Mouse (Mus musculus) MEL (cell line): ENCODE results near the gene Pbx2. TPM values are rescaled to one million over a fixed set of nuclear protein-coding genes. Genes with fewer than 3 reads are reported as not detected.

Experiments used
- DNase-seq: peaks from one replicate; pipeline ENCODE4 v3.0.0; 2011; ENCODE audit warnings: low read depth, low spot score
- H3K27ac ChIP-seq: 2 replicates; pipeline ENCODE4 v1.5.1; 2012; ENCODE audit warnings: low read depth, mild to moderate bottlenecking, control low read depth, low read length, moderate library complexity; ENCODE audit not compliant: control insufficient read depth
- H3K27me3 ChIP-seq, 2 experiments: fragments of 150-350 bp in 1 of 2; sonication (generic) in 1 of 2; 2 replicates each; pipeline ENCODE4 v1.6.1; 2012; ENCODE audit warnings: low read length in 2 of 2, mild to moderate bottlenecking in 2 of 2, improper control_type of control experiment in 1 of 2, moderate library complexity in 1 of 2; ENCODE audit not compliant: insufficient read depth in 2 of 2, control insufficient read depth in 1 of 2
- H3K36me3 ChIP-seq, 2 experiments: 2 replicates each; pipeline ENCODE4 v1.6.1; 2012 to 2014; ENCODE audit warnings: low read length in 2 of 2, improper control_type of control experiment in 1 of 2, inconsistent platforms in 1 of 2, mild to moderate bottlenecking in 1 of 2; ENCODE audit not compliant: insufficient read depth in 2 of 2, control insufficient read depth in 1 of 2
- H3K4me1 ChIP-seq, 2 experiments: fragments of 150-350 bp in 1 of 2; sonication (generic) in 1 of 2; 2 replicates each; pipeline ENCODE4 v1.6.1; 2012; ENCODE audit warnings: low read length in 2 of 2, improper control_type of control experiment in 1 of 2, mild to moderate bottlenecking in 1 of 2; ENCODE audit not compliant: insufficient read depth in 2 of 2, control insufficient read depth in 1 of 2
- H3K4me3 ChIP-seq, 2 experiments: fragments of 150-350 bp in 1 of 2; sonication (generic) in 1 of 2; 2 replicates each; pipeline ENCODE4 v1.5.1; 2012; ENCODE audit warnings: low read depth in 2 of 2, low read length in 2 of 2, mild to moderate bottlenecking in 2 of 2, moderate library complexity in 2 of 2, control low read depth in 1 of 2, improper control_type of control experiment in 1 of 2; ENCODE audit not compliant: control insufficient read depth in 1 of 2, insufficient read depth in 1 of 2
- H3K79me2 ChIP-seq: 2 replicates; pipeline ENCODE4 v1.6.1; 2012; ENCODE audit warnings: mild to moderate bottlenecking, low read length, moderate library complexity; ENCODE audit not compliant: control insufficient read depth, poor library complexity, insufficient read depth
- H3K9ac ChIP-seq: 2 replicates; pipeline ENCODE4 v1.6.1; 2012; ENCODE audit warnings: low read depth, mild to moderate bottlenecking, control low read depth, low read length, moderate library complexity; ENCODE audit not compliant: control insufficient read depth, poor library complexity, severe bottlenecking
- H3K9me3 ChIP-seq: fragments of 150-350 bp; sonication (generic); replicated peaks from 2 replicates; pipeline ENCODE4 v1.6.1; 2012; ENCODE audit warnings: mild to moderate bottlenecking, low read length, improper control_type of control experiment, moderate library complexity; ENCODE audit not compliant: insufficient read depth
- BHLHE40 ChIP-seq: IDR thresholded peaks from 2 replicates; pipeline ENCODE4 v1.6.1; 2012; ENCODE audit warnings: low read depth, mild to moderate bottlenecking, inconsistent platforms, low read length, improper control_type of control experiment, borderline replicate concordance
- ELF1 ChIP-seq: IDR thresholded peaks from 2 replicates; pipeline ENCODE4 v1.6.1; 2014; ENCODE audit warnings: low read depth, mild to moderate bottlenecking, inconsistent platforms, low read length, improper control_type of control experiment, moderate library complexity
- ETS1 ChIP-seq: IDR thresholded peaks from 2 replicates; pipeline ENCODE4 v1.6.1; 2012; ENCODE audit warnings: low read depth, mild to moderate bottlenecking, inconsistent platforms, low read length, improper control_type of control experiment, moderate library complexity
- GATA1 ChIP-seq: IDR thresholded peaks from 2 replicates; pipeline ENCODE4 v1.6.1; 2011; ENCODE audit warnings: low read depth, low read length, improper control_type of control experiment
- HCFC1 ChIP-seq: IDR thresholded peaks from 2 replicates; pipeline ENCODE4 v1.6.1; 2012; ENCODE audit warnings: low read depth, mild to moderate bottlenecking, inconsistent platforms, low read length, improper control_type of control experiment, moderate library complexity
- KAT2A ChIP-seq: conservative IDR thresholded peaks from 2 replicates; pipeline ENCODE4 v1.6.1; 2012; ENCODE audit warnings: low read depth, low read length, improper control_type of control experiment, inconsistent platforms
- MEF2A ChIP-seq: IDR thresholded peaks from 2 replicates; pipeline ENCODE4 v1.6.1; 2014; ENCODE audit warnings: low read depth, mild to moderate bottlenecking, inconsistent platforms, low read length, improper control_type of control experiment; ENCODE audit not compliant: poor library complexity, insufficient replicate concordance, severe bottlenecking; ENCODE audit errors: extremely low read depth
- MXI1 ChIP-seq: IDR thresholded peaks from 2 replicates; pipeline ENCODE4 v1.6.1; 2011; ENCODE audit warnings: mild to moderate bottlenecking, low read depth, low read length, improper control_type of control experiment
- NRF1 ChIP-seq: IDR thresholded peaks from 2 replicates; pipeline ENCODE4 v1.6.1; 2014; ENCODE audit warnings: low read depth, mild to moderate bottlenecking, inconsistent platforms, low read length, improper control_type of control experiment, moderate library complexity; ENCODE audit not compliant: poor library complexity, insufficient read depth, severe bottlenecking
- POLR2AphosphoS5 ChIP-seq: IDR thresholded peaks from 2 replicates; pipeline ENCODE4 v1.6.1; 2012; ENCODE audit warnings: low read depth, borderline replicate concordance, mild to moderate bottlenecking, inconsistent platforms, low read length, moderate library complexity, mixed read lengths
- RAD21 ChIP-seq: IDR thresholded peaks from 2 replicates; pipeline ENCODE4 v1.6.1; 2011; ENCODE audit warnings: mild to moderate bottlenecking, low read depth, low read length, improper control_type of control experiment
- SMC3 ChIP-seq: IDR thresholded peaks from 2 replicates; pipeline ENCODE4 v1.6.1; 2011; ENCODE audit warnings: low read depth, low read length, improper control_type of control experiment
- TBP ChIP-seq: IDR thresholded peaks from 2 replicates; pipeline ENCODE4 v1.8.0; 2011; ENCODE audit warnings: low read depth, low read length, improper control_type of control experiment
- USF1 ChIP-seq: IDR thresholded peaks from 2 replicates; pipeline ENCODE4 v1.6.1; 2014; ENCODE audit warnings: low read depth, mild to moderate bottlenecking, inconsistent platforms, low read length, improper control_type of control experiment, moderate library complexity
- USF2 ChIP-seq, 2 experiments: IDR thresholded peaks; 2 replicates each; pipeline ENCODE4 v1.6.1; 2011 to 2012; ENCODE audit warnings: improper control_type of control experiment in 2 of 2, low read length in 2 of 2, borderline replicate concordance in 1 of 2, inconsistent platforms in 1 of 2, low read depth in 1 of 2, mild to moderate bottlenecking in 1 of 2; ENCODE audit not compliant: insufficient read depth in 1 of 2
- polyA plus RNA-seq, 2 experiments: library from polyadenylated mRNA; stranded (reverse) in 1 of 2; unstranded in 1 of 2; fragments of >175 nt in 1 of 2; fragments of >200 nt in 1 of 2; gene quantifications; 2 replicates each; pipeline versions ENCODE4 v1.2.1 to v1.2.4; 2012; ENCODE audit warnings: low replicate concordance in 2 of 2, low read depth in 1 of 2; ENCODE audit not compliant: insufficient read length in 2 of 2, insufficient read depth in 1 of 2, missing spikeins in 1 of 2
- total RNA-seq: library from RNA; depleted of rRNA; stranded (reverse); fragments of 300-350 nt; gene quantifications from 2 replicates; pipeline ENCODE4 v1.2.3, GENCODE M21; 2012; rRNA removed

Pbx2 gene
- total and polyA plus RNA-seq, 3 experiments, result 40.3 to 76.7 TPM; not detected in 1

- Histone ChIP-seq H3K4me1 (peaks cover 0 to 20% of the 10 kb centered on the region in 2 experiments; a peak in 3 of 4 replicates), H3K79me2 (peaks cover 15% of the 10 kb centered on the region), H3K4me3 (peak overlapping the region; percentile 63 to 67), H3K9ac (peak overlapping the region; percentile 81), H3K9me3 (no peaks in the 10 kb centered on the region), H3K27me3 (no peaks in the 10 kb centered on the region), H3K27ac (peak overlapping the region; percentile 52), H3K36me3 (peaks cover 0 to 12% of the 10 kb centered on the region in 2 experiments; a peak in 2 of 4 replicates)
- TF ChIP-seq POLR2AphosphoS5 (no peak), USF2 (IDR thresholded peaks at IDR 0.05; ENCODE audit: borderline replicate concordance in 1 of 2, insufficient read depth in 1 of 2, low read depth in 1 of 2, low read length in 2 of 2) (no peak), KAT2A (no peak), MEF2A (no peak), MXI1 (no peak), HCFC1 (no peak), ETS1 (no peak), NRF1 (no peak), SMC3 (no peak), RAD21 (no peak), GATA1 (no peak), BHLHE40 (no peak), ELF1 (0 out of 2 replicates have a peak, but pooled peaks have one; percentile 9), TBP (0 out of 2 replicates have a peak, but pooled peaks have one; percentile 23), USF1 (no peak)
- peak; percentile 67 for DNase-seq
Observed at GRCm38 (mm10) chr17:34645831-34646511, 54.9 kb downstream of the Pbx2 start.

Other genes starting within 250 kb of the Pbx2 start
- not detected in 2 replicates for gene Btnl2, start 236.4 kb upstream of the Pbx2 start, total RNA-seq
- not detected for gene Btnl2, start 236.4 kb upstream of the Pbx2 start, polyA plus RNA-seq
- not detected in 2 replicates for gene Btnl1, start 214.1 kb upstream of the Pbx2 start, total RNA-seq
- gene Btnl1, start 214.1 kb upstream of the Pbx2 start, polyA plus RNA-seq, result under 1 TPM in 1 of 2 experiments, not detected in 1; 0.17 TPM
- not detected in 2 replicates for gene BC051142, start 192.4 kb upstream of the Pbx2 start, total RNA-seq
- gene BC051142, start 192.4 kb upstream of the Pbx2 start, polyA plus RNA-seq, result under 1 TPM in 1 of 2 experiments, not detected in 1; 0.06 TPM
- not detected in 2 replicates for gene Btnl4, start 113.9 kb upstream of the Pbx2 start, total RNA-seq
- gene Btnl4, start 113.9 kb upstream of the Pbx2 start, polyA plus RNA-seq, result not detected
- not detected in 2 replicates for gene Btnl6, start 73.9 kb upstream of the Pbx2 start, total RNA-seq
- gene Btnl6, start 73.9 kb upstream of the Pbx2 start, polyA plus RNA-seq, result not detected
- gene Notch4, start 27.0 kb upstream of the Pbx2 start, total RNA-seq, result 0.10 and 0.15 TPM in 2 replicates
- gene Notch4, start 27.0 kb upstream of the Pbx2 start, polyA plus RNA-seq, result 10 to 100 TPM in 1 of 2 experiments, under 1 TPM in 1; 0.33 to 21.9 TPM
- 10.6 and 12.0 TPM in 2 replicates for gene Gpsm3, start 1.5 kb upstream of the Pbx2 start, total RNA-seq
- 10 to 100 TPM in 1 of 2 experiments, not detected in 1; 37.8 TPM for gene Gpsm3, start 1.5 kb upstream of the Pbx2 start, polyA plus RNA-seq
- 0.27 and 0.62 TPM in 2 replicates for gene Ager, start 6.6 kb downstream of the Pbx2 start, total RNA-seq
- 1 to 10 TPM in 1 of 2 experiments, not detected in 1; 3.7 TPM for gene Ager, start 6.6 kb downstream of the Pbx2 start, polyA plus RNA-seq
- 23.5 and 24.8 TPM in 2 replicates for gene Rnf5, start 12.4 kb downstream of the Pbx2 start, total RNA-seq
- gene Rnf5, start 12.4 kb downstream of the Pbx2 start, polyA plus RNA-seq, result 10 to 100 TPM in 1 of 2 experiments, not detected in 1; 85.1 TPM
- 81.5 and 85.2 TPM in 2 replicates for gene Agpat1, start 13.0 kb downstream of the Pbx2 start, total RNA-seq
- 100 to 1,000 TPM in 1 of 2 experiments, not detected in 1; 153 TPM for gene Agpat1, start 13.0 kb downstream of the Pbx2 start, polyA plus RNA-seq
- gene Egfl8, start 24.7 kb downstream of the Pbx2 start, total RNA-seq, result 0.56 and 0.89 TPM in 2 replicates
- gene Egfl8, start 24.7 kb downstream of the Pbx2 start, polyA plus RNA-seq, result 1 to 10 TPM in 1 of 2 experiments, not detected in 1; 1.6 TPM
- gene Ppt2, start 37.2 kb downstream of the Pbx2 start, total RNA-seq, result 20.2 and 29.2 TPM in 2 replicates
- 100 to 1,000 TPM in 1 of 2 experiments, 10 to 100 TPM in 1; 67.1 to 147 TPM for gene Ppt2, start 37.2 kb downstream of the Pbx2 start, polyA plus RNA-seq
- gene Prrt1, start 38.3 kb downstream of the Pbx2 start, total RNA-seq, result not detected in 2 replicates
- 1 to 10 TPM in 1 of 2 experiments, not detected in 1; 1.0 TPM for gene Prrt1, start 38.3 kb downstream of the Pbx2 start, polyA plus RNA-seq
- gene Fkbpl, start 53.5 kb downstream of the Pbx2 start, total RNA-seq, result 4.4 and 7.0 TPM in 2 replicates
- gene Fkbpl, start 53.5 kb downstream of the Pbx2 start, polyA plus RNA-seq, result 1 to 10 TPM in 1 of 2 experiments, not detected in 1; 6.4 TPM
- 39.6 and 45.3 TPM in 2 replicates for gene Atf6b, start 55.9 kb downstream of the Pbx2 start, total RNA-seq
- 100 to 1,000 TPM in 1 of 2 experiments, not detected in 1; 101 TPM for gene Atf6b, start 55.9 kb downstream of the Pbx2 start, polyA plus RNA-seq
- 0.16 and 0.27 TPM in 2 replicates for gene Tnxb, start 79.3 kb downstream of the Pbx2 start, total RNA-seq
- under 1 TPM in 1 of 2 experiments, not detected in 1; 0.28 TPM for gene Tnxb, start 79.3 kb downstream of the Pbx2 start, polyA plus RNA-seq
- 0.08 TPM in 1 of 2 replicates, not detected in the other for gene C4b, start 152.6 kb downstream of the Pbx2 start, total RNA-seq
- under 1 TPM in 1 of 2 experiments, not detected in 1; 0.24 TPM for gene C4b, start 152.6 kb downstream of the Pbx2 start, polyA plus RNA-seq
- gene Cyp21a1, start 213.3 kb downstream of the Pbx2 start, total RNA-seq, result not detected in 2 replicates
- not detected for gene Cyp21a1, start 213.3 kb downstream of the Pbx2 start, polyA plus RNA-seq
- gene Stk19, start 245.7 kb downstream of the Pbx2 start, total RNA-seq, result 33.6 and 43.3 TPM in 2 replicates
- 10 to 100 TPM in 1 of 2 experiments, not detected in 1; 56.5 TPM for gene Stk19, start 245.7 kb downstream of the Pbx2 start, polyA plus RNA-seq
- 15.2 and 18.0 TPM in 2 replicates for gene Dxo, start 245.8 kb downstream of the Pbx2 start, total RNA-seq
- 10 to 100 TPM in 1 of 2 experiments, not detected in 1; 39.7 TPM for gene Dxo, start 245.8 kb downstream of the Pbx2 start, polyA plus RNA-seq